Mouse (Mus musculus): ENCODE measurements around the gene Hist1h2bn. TPM values are rescaled to one million over a fixed set of nuclear protein-coding genes. Genes with fewer than 3 reads are reported as not detected.

Gene Hist1h2bn
- total and polyA plus RNA-seq, 3 experiments, result 5.6 to 1,714 TPM; not detected in 1

DNA sequence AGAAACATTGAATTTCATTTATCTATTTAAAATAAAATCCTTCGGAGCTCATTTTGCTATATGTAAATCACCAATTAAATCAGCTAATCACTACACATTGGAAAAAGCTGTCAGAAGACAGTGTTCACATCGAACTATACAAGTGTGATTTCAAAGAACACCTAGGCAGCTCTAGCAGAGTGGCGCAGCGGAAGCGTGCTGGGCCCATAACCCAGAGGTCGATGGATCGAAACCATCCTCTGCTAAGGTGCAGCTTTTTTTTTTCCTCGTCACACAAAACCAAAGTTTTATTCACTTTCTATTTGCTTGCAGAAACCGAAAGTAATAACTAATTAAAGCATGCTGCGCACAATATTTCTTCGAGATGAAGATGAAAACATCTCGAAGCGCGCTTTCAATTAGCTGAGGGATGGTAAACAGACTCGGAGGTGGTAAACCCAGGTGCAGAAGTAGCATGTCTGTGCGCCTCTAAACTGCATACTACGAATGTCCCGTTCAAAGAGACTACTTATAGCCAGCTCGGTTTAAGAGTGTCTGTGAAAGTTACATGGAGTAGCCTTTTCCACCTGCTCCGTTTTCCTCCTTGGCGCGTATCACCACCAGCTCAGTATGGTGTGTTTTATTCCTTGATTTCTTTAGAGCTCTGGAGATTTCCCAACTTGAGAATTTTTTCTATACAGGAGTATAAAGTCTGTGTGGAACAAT lies 43.0 kb upstream of the Hist1h2bn start:
- TF ChIP-seq MXI1 (IDR thresholded peaks at IDR 0.05; ENCODE audit: low read depth, low read length), result no peak
- peak; percentile 98 for TF ChIP-seq TBP (IDR thresholded peaks at IDR 0.05; ENCODE audit: low read depth, low read length)
- Histone ChIP-seq H3K9ac (ENCODE audit: control insufficient read depth, low read depth, low read length, poor library complexity, severe bottlenecking) (peak overlapping the region; percentile 51), H3K4me3 (ENCODE audit: control insufficient read depth in 1 of 2, insufficient read depth in 1 of 2, low read depth in 2 of 2, low read length in 2 of 2) (peak overlapping the region; percentile 44 to 64), H3K27me3 (ENCODE audit: control insufficient read depth in 1 of 2, insufficient read depth in 2 of 2, low read length in 2 of 2) (no peaks in the 10 kb centered on the region), H3K36me3 (ENCODE audit: control insufficient read depth in 1 of 2, insufficient read depth in 2 of 2, low read length in 2 of 2) (peaks cover 0 to 16% of the 10 kb centered on the region in 2 experiments; a peak in 2 of 4 replicates), H3K9me3 (replicated peaks; ENCODE audit: insufficient read depth, low read length) (no peaks in the 10 kb centered on the region), H3K4me1 (ENCODE audit: control insufficient read depth in 1 of 2, insufficient read depth in 2 of 2, low read length in 2 of 2) (peaks cover 0 to 7% of the 10 kb centered on the region in 2 experiments; a peak in 2 of 4 replicates), H3K27ac (ENCODE audit: control insufficient read depth, low read depth, low read length) (no peak overlapping the region), H3K79me2 (ENCODE audit: control insufficient read depth, insufficient read depth, low read length, poor library complexity) (no peaks in the 10 kb centered on the region; the same call in 1 of the 2 replicates)
- DNase-seq (ENCODE audit: low read depth, low spot score), result peak; percentile 70

DNA sequence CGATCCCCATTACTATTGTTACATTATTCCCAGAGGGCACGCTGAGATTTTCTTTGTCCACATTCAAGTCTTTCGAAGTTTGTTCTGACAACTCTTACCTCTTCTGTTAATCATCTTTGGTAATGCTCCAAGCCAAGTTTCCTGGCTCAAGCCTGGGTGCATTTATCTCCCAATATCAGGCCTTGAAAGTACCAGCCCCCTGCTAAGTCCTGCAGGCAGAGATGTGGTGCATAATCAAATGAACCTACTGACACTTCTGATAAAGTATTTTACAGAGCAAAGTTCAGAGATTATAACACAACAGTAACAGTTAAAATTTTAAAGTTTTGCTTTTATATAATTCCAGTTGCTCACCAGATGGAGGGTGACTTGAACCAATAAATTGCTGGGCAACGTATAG lies 42.2 kb upstream of the Hist1h2bn start:
- DNase-seq (ENCODE audit: low read depth, low spot score), result peak; percentile 72
- Histone ChIP-seq H3K27ac (ENCODE audit: control insufficient read depth, low read depth, low read length) (no peak overlapping the region), H3K4me1 (ENCODE audit: control insufficient read depth in 1 of 2, insufficient read depth in 2 of 2, low read length in 2 of 2) (peaks cover 0 to 7% of the 10 kb centered on the region in 2 experiments; a peak in 2 of 4 replicates), H3K27me3 (ENCODE audit: control insufficient read depth in 1 of 2, insufficient read depth in 2 of 2, low read length in 2 of 2) (no peaks in the 10 kb centered on the region), H3K9me3 (replicated peaks; ENCODE audit: insufficient read depth, low read length) (no peaks in the 10 kb centered on the region), H3K9ac (ENCODE audit: control insufficient read depth, low read depth, low read length, poor library complexity, severe bottlenecking) (no peak overlapping the region), H3K79me2 (ENCODE audit: control insufficient read depth, insufficient read depth, low read length, poor library complexity) (no peaks in the 10 kb centered on the region; the same call in 1 of the 2 replicates), H3K4me3 (ENCODE audit: control insufficient read depth in 1 of 2, insufficient read depth in 1 of 2, low read depth in 2 of 2, low read length in 2 of 2) (peak overlapping the region; percentile 44 to 64), H3K36me3 (ENCODE audit: control insufficient read depth in 1 of 2, insufficient read depth in 2 of 2, low read length in 2 of 2) (peaks cover 0 to 16% of the 10 kb centered on the region in 2 experiments; a peak in 2 of 4 replicates)
- no peak for TF ChIP-seq POLR2AphosphoS5 (IDR thresholded peaks at IDR 0.05; ENCODE audit: borderline replicate concordance, low read depth, low read length)
- peak; percentile 61 for TF ChIP-seq TAL1 (IDR thresholded peaks at IDR 0.05; ENCODE audit: low read length)
- no peak for TF ChIP-seq CHD1 (IDR thresholded peaks at IDR 0.05; ENCODE audit: low read depth, low read length)
- peak; percentile 83 for TF ChIP-seq GATA1 (IDR thresholded peaks at IDR 0.05; ENCODE audit: low read depth, low read length)
- TF ChIP-seq CHD2 (IDR thresholded peaks at IDR 0.05; ENCODE audit: low read length), result no peak

DNA sequence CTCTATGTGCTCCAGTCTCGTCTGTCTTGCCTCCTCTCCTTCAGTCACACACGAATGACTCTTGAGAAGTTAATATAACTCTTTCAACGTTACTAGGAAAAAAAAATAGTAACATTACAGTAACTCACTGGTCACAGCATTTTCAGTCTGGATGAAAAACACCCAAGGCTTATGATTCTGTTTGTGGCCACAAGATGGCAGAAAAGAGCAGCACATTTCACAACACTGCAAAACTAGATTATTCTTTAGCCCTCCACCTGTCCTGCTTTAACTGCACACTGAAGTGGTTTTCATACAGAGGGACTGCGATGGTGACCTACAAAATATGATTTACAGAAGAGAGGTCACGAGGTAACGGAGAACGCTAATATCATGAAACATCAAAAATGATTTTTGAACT lies 39.2 kb upstream of the Hist1h2bn start:
- Histone ChIP-seq H3K4me1 (ENCODE audit: control insufficient read depth in 1 of 2, insufficient read depth in 2 of 2, low read length in 2 of 2) (peaks cover 0 to 5% of the 10 kb centered on the region in 2 experiments; a peak in 1 of 4 replicates), H3K27ac (ENCODE audit: control insufficient read depth, low read depth, low read length) (peak overlapping the region; percentile 91), H3K4me3 (ENCODE audit: control insufficient read depth in 1 of 2, insufficient read depth in 1 of 2, low read depth in 2 of 2, low read length in 2 of 2) (peak overlapping the region; percentile 17 to 30), H3K9ac (ENCODE audit: control insufficient read depth, low read depth, low read length, poor library complexity, severe bottlenecking) (peak overlapping the region; percentile 47), H3K36me3 (ENCODE audit: control insufficient read depth in 1 of 2, insufficient read depth in 2 of 2, low read length in 2 of 2) (peaks cover 0 to 12% of the 10 kb centered on the region in 2 experiments; a peak in 2 of 4 replicates), H3K9me3 (replicated peaks; ENCODE audit: insufficient read depth, low read length) (no peaks in the 10 kb centered on the region), H3K27me3 (ENCODE audit: control insufficient read depth in 1 of 2, insufficient read depth in 2 of 2, low read length in 2 of 2) (no peaks in the 10 kb centered on the region), H3K79me2 (ENCODE audit: control insufficient read depth, insufficient read depth, low read length, poor library complexity) (no peaks in the 10 kb centered on the region; the same call in 1 of the 2 replicates)
- DNase-seq (ENCODE audit: low read depth, low spot score), result peak; percentile 89
- peak in 2 of 3 experiments; percentile 28 to 82; a peak in 3 of 6 replicates for TF ChIP-seq CTCF (IDR thresholded peaks at IDR 0.05 in 2 of 3, conservative IDR thresholded peaks at IDR 0.05 in 1 of 3; ENCODE audit: control insufficient read depth in 1 of 3, insufficient read depth in 1 of 3, low read depth in 2 of 3, low read length in 3 of 3, poor library complexity in 1 of 3, severe bottlenecking in 1 of 3)
- no peak for TF ChIP-seq CHD1 (IDR thresholded peaks at IDR 0.05; ENCODE audit: low read depth, low read length)
- 0 out of 2 replicates have a peak, but pooled peaks have one; percentile 16 for TF ChIP-seq GATA1 (IDR thresholded peaks at IDR 0.05; ENCODE audit: low read depth, low read length)
- TF ChIP-seq ZKSCAN1 (IDR thresholded peaks at IDR 0.05; ENCODE audit: low read depth, low read length), result no peak
- TF ChIP-seq RCOR1 (IDR thresholded peaks at IDR 0.05; ENCODE audit: low read depth, low read length), result no peak
- TF ChIP-seq MAZ (IDR thresholded peaks at IDR 0.05; ENCODE audit: low read depth, low read length), result no peak
- TF ChIP-seq TBP (IDR thresholded peaks at IDR 0.05; ENCODE audit: low read depth, low read length), result peak; percentile 70; the same call in 1 of the 2 replicates
- TF ChIP-seq TCF12 (IDR thresholded peaks at IDR 0.05; ENCODE audit: low read depth, low read length), result no peak
- no peak for TF ChIP-seq ZMIZ1 (IDR thresholded peaks at IDR 0.05; ENCODE audit: low read depth, low read length)
- TF ChIP-seq MYC (IDR thresholded peaks at IDR 0.05; ENCODE audit: low read depth, low read length), result no peak
- no peak for TF ChIP-seq USF1 (IDR thresholded peaks at IDR 0.05; ENCODE audit: low read depth, low read length)
- no peak for TF ChIP-seq POLR2AphosphoS2 (IDR thresholded peaks at IDR 0.05; ENCODE audit: low read length)
- TF ChIP-seq POLR2AphosphoS5 (IDR thresholded peaks at IDR 0.05; ENCODE audit: borderline replicate concordance, low read depth, low read length), result no peak
- TF ChIP-seq MAFK (IDR thresholded peaks at IDR 0.05; ENCODE audit: borderline replicate concordance, low read depth, low read length), result no peak
- no peak for TF ChIP-seq ZNF384 (IDR thresholded peaks at IDR 0.05; ENCODE audit: low read depth, low read length)
- no peak for TF ChIP-seq SMC3 (IDR thresholded peaks at IDR 0.05; ENCODE audit: low read depth, low read length)
- TF ChIP-seq MEF2A (IDR thresholded peaks at IDR 0.05; ENCODE audit: extremely low read depth, insufficient replicate concordance, low read depth, low read length, poor library complexity, severe bottlenecking), result no peak
- no peak for TF ChIP-seq JUND (IDR thresholded peaks at IDR 0.05; ENCODE audit: low read depth, low read length)
- no peak for TF ChIP-seq UBTF (IDR thresholded peaks at IDR 0.05; ENCODE audit: borderline replicate concordance, insufficient read depth, low read depth, low read length)
- TF ChIP-seq MYB (IDR thresholded peaks at IDR 0.05; ENCODE audit: low read depth, low read length), result no peak

All from MEL (cell line).